Mouse (Mus musculus): ENCODE measurements around the gene Pros1. TPM values are rescaled to one million over a fixed set of nuclear protein-coding genes. Genes with fewer than 3 reads are reported as not detected.

The Pros1 gene
- total RNA-seq, 2 experiments from 2014 or later, result 8.5 to 9.5 TPM

DNA sequence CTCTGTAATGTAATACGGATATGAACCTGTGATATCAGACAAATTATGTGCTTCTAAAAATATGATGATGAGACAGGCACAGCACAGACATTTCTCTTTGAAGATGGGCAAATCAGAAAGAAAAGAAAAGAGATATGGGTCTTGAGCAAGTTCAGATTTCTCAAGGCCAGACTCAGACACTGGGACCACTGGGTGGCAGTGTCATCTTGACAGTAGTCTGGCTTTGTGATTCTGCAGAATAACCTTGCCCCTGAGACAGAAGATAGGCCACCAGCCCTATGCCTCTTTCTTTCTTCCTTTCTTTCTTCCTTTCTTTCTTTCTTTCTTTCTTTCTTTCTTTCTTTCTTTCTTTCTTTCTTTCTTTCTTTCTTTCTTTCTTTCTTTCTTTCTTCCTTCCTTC lies 120.8 kb downstream of the Pros1 start:
- Histone ChIP-seq H3K4me3 (no peak overlapping the region), H3K27ac (no peak overlapping the region)
- TF ChIP-seq CTCF (conservative IDR thresholded peaks at IDR 0.05), result peak; percentile 67
- peak in 1 of 2 experiments; percentile 5 for DNase-seq (ENCODE audit: low spot score in 2 of 2)

Small RNA genes lying within 50 kb of the gene (microRNA-seq; reads per million reads assigned to microRNA genes)
- 0 reads per million in 2 experiments for gene Gm25986

Other genes with a start within 250 kb of the Pros1 start
- 10 to 100 TPM; 10.4 to 12.0 TPM for gene Nsun3, start 67.5 kb upstream of the Pros1 start, total RNA-seq (2021)
- not detected for gene Stx19, start 39.6 kb upstream of the Pros1 start, total RNA-seq (2021)
- gene Arl13b, start 7.3 kb upstream of the Pros1 start, total RNA-seq (2021), result 10 to 100 TPM in 1 of 2 experiments, 1 to 10 TPM in 1; 9.8 to 11.9 TPM

All from layer of hippocampus, adult 2 months (tissue).